Mouse (Mus musculus) CH12.LX (cell line): ENCODE measurements around the gene Zfp612. TPM values are rescaled to one million over a fixed set of nuclear protein-coding genes. Genes with fewer than 3 reads are reported as not detected.

Experiments
- DNase-seq: peaks from one replicate; pipeline ENCODE4 v3.0.0-alpha.2; 2013; ENCODE audit errors: extremely low read depth
- H3K27ac ChIP-seq: 2 replicates; pipeline ENCODE4 v1.5.1; 2012; ENCODE audit warnings: low read depth, mild to moderate bottlenecking, control low read depth, moderate library complexity; ENCODE audit not compliant: insufficient read depth
- H3K27me3 ChIP-seq: replicated peaks from 2 replicates; pipeline ENCODE3; 2012; ENCODE audit warnings: inconsistent platforms
- H3K36me3 ChIP-seq, 2 experiments: replicated peaks in 1 of 2; 2 replicates each; pipeline versions ENCODE3 to v1.6.1; 2012; ENCODE audit warnings: inconsistent platforms in 1 of 2, low read length in 1 of 2, mild to moderate bottlenecking in 1 of 2, mixed read lengths in 1 of 2, moderate library complexity in 1 of 2; ENCODE audit not compliant: control insufficient read depth in 1 of 2, insufficient read depth in 1 of 2
- H3K4me1 ChIP-seq, 2 experiments: 2 replicates each; pipeline ENCODE4 v1.6.1; 2012; ENCODE audit warnings: inconsistent platforms in 1 of 2, moderate library complexity in 1 of 2; ENCODE audit not compliant: insufficient read depth in 2 of 2, control insufficient read depth in 1 of 2
- H3K4me2 ChIP-seq: 2 replicates; pipeline ENCODE4 v1.6.1; 2012; ENCODE audit warnings: low read depth, mild to moderate bottlenecking, control low read depth; ENCODE audit not compliant: poor library complexity, insufficient read depth, severe bottlenecking
- H3K4me3 ChIP-seq, 3 experiments: fragments of 150-350 bp in 1 of 3; sonication (generic) in 1 of 3; replicated peaks in 1 of 3; 2 replicates each; pipeline versions ENCODE3 to v1.5.1; 2011 to 2012; ENCODE audit warnings: low read depth in 2 of 3, low read length in 2 of 3, mild to moderate bottlenecking in 2 of 3, moderate library complexity in 2 of 3, control low read depth in 1 of 3, improper control_type of control experiment in 1 of 3, inconsistent platforms in 1 of 3, mixed read lengths in 1 of 3; ENCODE audit not compliant: poor library complexity in 1 of 3
- H3K79me2 ChIP-seq: replicated peaks from 2 replicates; pipeline ENCODE4 v1.6.1; 2012; ENCODE audit warnings: mild to moderate bottlenecking, moderate library complexity; ENCODE audit not compliant: control insufficient read depth, poor library complexity, insufficient read depth, severe bottlenecking; ENCODE audit errors: extremely low read depth
- H3K9ac ChIP-seq: 2 replicates; pipeline ENCODE4 v1.6.1; 2012; ENCODE audit warnings: low read depth, mild to moderate bottlenecking, control low read depth, moderate library complexity; ENCODE audit not compliant: insufficient read depth
- H3K9me3 ChIP-seq: replicated peaks from 2 replicates; pipeline ENCODE3; 2012; ENCODE audit warnings: low read length, inconsistent platforms, mixed read lengths
- CHD1 ChIP-seq: IDR thresholded peaks from 2 replicates; pipeline ENCODE4 v1.6.1; 2012; ENCODE audit warnings: low read depth, low read length, improper control_type of control experiment, inconsistent platforms
- CHD2 ChIP-seq: IDR thresholded peaks from 2 replicates; pipeline ENCODE4 v1.6.1; 2011; ENCODE audit warnings: low read length, improper control_type of control experiment
- E2F4 ChIP-seq: IDR thresholded peaks from 2 replicates; pipeline ENCODE4 v1.6.1; 2011; ENCODE audit warnings: low read depth, low read length, improper control_type of control experiment; ENCODE audit not compliant: insufficient replicate concordance
- GABPA ChIP-seq: IDR thresholded peaks from 2 replicates; pipeline ENCODE4 v1.6.1; 2012; ENCODE audit warnings: low read depth, low read length, improper control_type of control experiment, inconsistent platforms; ENCODE audit not compliant: insufficient replicate concordance
- HCFC1 ChIP-seq: IDR thresholded peaks from 2 replicates; pipeline ENCODE4 v1.6.1; 2012; ENCODE audit warnings: low read depth, mild to moderate bottlenecking, inconsistent platforms, low read length, improper control_type of control experiment
- IRF4 ChIP-seq: IDR thresholded peaks from 2 replicates; pipeline ENCODE4 v1.6.1; 2014; ENCODE audit warnings: low read depth, mild to moderate bottlenecking, inconsistent platforms, low read length, improper control_type of control experiment
- MAZ ChIP-seq: IDR thresholded peaks from 2 replicates; pipeline ENCODE4 v1.6.1; 2012; ENCODE audit warnings: low read depth, mild to moderate bottlenecking, inconsistent platforms, low read length, improper control_type of control experiment, moderate library complexity
- MYC ChIP-seq: IDR thresholded peaks from 2 replicates; pipeline ENCODE4 v1.6.1; 2011; ENCODE audit warnings: low read depth, mild to moderate bottlenecking, improper control_type of control experiment, low read length
- POLR2A ChIP-seq: IDR thresholded peaks from 2 replicates; pipeline ENCODE4 v1.6.1; 2011; ENCODE audit warnings: low read depth, mild to moderate bottlenecking, improper control_type of control experiment, low read length
- RAD21 ChIP-seq: IDR thresholded peaks from 2 replicates; pipeline ENCODE4 v1.6.1; 2011; ENCODE audit warnings: low read depth, mild to moderate bottlenecking, low read length, improper control_type of control experiment, moderate library complexity
- RCOR1 ChIP-seq: conservative IDR thresholded peaks from 2 replicates; pipeline ENCODE4 v1.6.1; 2012; ENCODE audit warnings: low read depth, mild to moderate bottlenecking, inconsistent platforms, low read length, improper control_type of control experiment
- SMC3 ChIP-seq: IDR thresholded peaks from 2 replicates; pipeline ENCODE4 v1.6.1; 2011; ENCODE audit warnings: low read depth, low read length, improper control_type of control experiment
- TBP ChIP-seq: conservative IDR thresholded peaks from 2 replicates; pipeline ENCODE4 v1.6.1; 2011; ENCODE audit warnings: low read depth, low read length, improper control_type of control experiment
- UBTF ChIP-seq: IDR thresholded peaks from 2 replicates; pipeline ENCODE4 v1.6.1; 2012; ENCODE audit warnings: low read depth, mild to moderate bottlenecking, inconsistent platforms, low read length, improper control_type of control experiment, moderate library complexity
- USF1 ChIP-seq: IDR thresholded peaks from 2 replicates; pipeline ENCODE4 v1.6.1; 2014; ENCODE audit warnings: low read depth, mild to moderate bottlenecking, inconsistent platforms, low read length, improper control_type of control experiment
- ZC3H11A ChIP-seq: IDR thresholded peaks from 2 replicates; pipeline ENCODE4 v1.6.1; 2012; ENCODE audit warnings: low read depth, mild to moderate bottlenecking, inconsistent platforms, low read length, improper control_type of control experiment
- ZMIZ1 ChIP-seq: IDR thresholded peaks from 2 replicates; pipeline ENCODE4 v1.6.1; 2012; ENCODE audit warnings: low read depth, mild to moderate bottlenecking, inconsistent platforms, low read length, improper control_type of control experiment
- ZNF384 ChIP-seq: IDR thresholded peaks from 2 replicates; pipeline ENCODE4 v1.6.1; 2012; ENCODE audit warnings: low read depth, low read length, improper control_type of control experiment, inconsistent platforms
- dilution Hi-C: fragments of 300-500 bp; cut with MboI; formaldehyde crosslinking; loops from 2 replicates; pipeline ENCODE4 v1.14.3; 2020; ENCODE audit warnings: low sequenced_read_pairs; ENCODE audit not compliant: extremely low pct_unique_long_range_greater_than_20kb, extremely low pct_ligation_motif_present
- in situ Hi-C: fragments of 300-500 bp; cut with MboI; formaldehyde crosslinking; loops from 3 replicates; pipeline ENCODE4 v1.14.3; 2019; ENCODE audit warnings: low sequenced_read_pairs, low pct_ligation_motif_present, low pct_unique_long_range_greater_than_20kb, mixed read lengths
- polyA plus RNA-seq: library from polyadenylated mRNA; unstranded; fragments of >175 nt; gene quantifications from 2 replicates; pipeline ENCODE4 v1.2.1, GENCODE M21; 2012; ENCODE audit warnings: low read depth; ENCODE audit not compliant: insufficient read length
- total RNA-seq, 2 experiments: library from RNA; depleted of rRNA; stranded (reverse); fragments of 300-350 nt in 1 of 2; fragments of >200 nt in 1 of 2; gene quantifications; 2 replicates each; pipeline ENCODE4 v1.2.3; 2012 to 2014

Zfp612 gene
- total and polyA plus RNA-seq, 3 experiments = 0.08 to 1.3 (median 0.13) TPM

DNA sequence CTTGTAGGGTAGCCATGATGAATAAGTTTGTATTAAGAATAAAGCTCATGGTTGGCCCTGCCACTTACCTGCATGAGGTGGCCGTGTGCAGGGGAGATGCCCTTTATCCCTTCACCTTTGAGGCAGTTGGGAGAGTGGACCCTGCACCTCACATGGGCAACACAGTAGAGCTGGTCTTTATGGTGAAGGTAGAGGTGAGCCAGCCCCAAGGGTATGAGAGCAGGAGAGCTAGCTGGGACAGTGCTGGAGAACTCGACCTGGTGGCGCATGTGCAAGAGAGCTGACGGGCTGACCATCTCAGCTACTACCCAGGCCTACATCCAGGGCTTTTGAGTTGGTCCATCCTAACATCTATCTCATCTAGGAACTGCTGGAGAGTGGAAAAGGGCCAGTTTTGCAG is 13.9 kb upstream of the Zfp612 start:
- Histone ChIP-seq H3K36me3 (no peaks in the 10 kb centered on the region), H3K4me1 (no peaks in the 10 kb centered on the region), H3K9me3 (peaks cover 10% of the 10 kb centered on the region), H3K27me3 (no peaks in the 10 kb centered on the region), H3K4me3 (no peak overlapping the region), H3K9ac (no peak overlapping the region), H3K4me2 (no peak overlapping the region), H3K27ac (no peak overlapping the region), H3K79me2 (no peaks in the 10 kb centered on the region; the same call in 1 of the 2 replicates)
- in situ Hi-C loops (loop anchor here (10.0 kb wide), 1 partner anchor 51 kb away; no protein-coding TSS in a partner anchor), dilution Hi-C loops (no loop called here)
- DNase-seq = no peak
- TF ChIP-seq RAD21 = no peak

DNA sequence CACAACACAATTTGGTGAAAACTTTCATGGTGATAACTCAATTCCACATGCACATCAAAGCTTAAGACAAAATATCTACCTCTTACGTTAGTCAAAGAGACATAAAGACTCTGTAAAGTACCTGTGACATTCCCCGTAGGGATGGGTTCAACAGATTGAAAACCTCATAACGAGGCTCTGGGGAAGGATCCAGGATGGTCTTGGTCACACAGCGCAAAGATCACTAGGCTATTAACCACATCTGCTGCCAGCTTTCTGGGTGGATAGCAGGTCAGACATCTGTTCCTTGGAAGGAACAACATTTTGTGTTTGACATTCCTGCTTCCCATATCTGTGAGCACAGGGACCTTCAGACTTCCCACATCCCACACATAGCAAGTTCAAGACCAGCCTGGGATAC is 9.8 kb upstream of the Zfp612 start:
- no peak overlapping the region for H3K9ac ChIP-seq
- peaks cover 8 to 13% of the 10 kb centered on the region in 2 experiments for H3K4me1 ChIP-seq
- no peak overlapping the region for H3K27ac ChIP-seq
- peaks cover 6% of the 10 kb centered on the region for H3K9me3 ChIP-seq
- in situ Hi-C loops = loop anchor here (5.0 to 10.0 kb wide), 2 partner anchors 55 to 102 kb away; no protein-coding TSS in a partner anchor
- H3K4me2 ChIP-seq = no peak overlapping the region
- no peak overlapping the region for H3K4me3 ChIP-seq
- TF ChIP-seq ZMIZ1 = no peak
- no peak for TF ChIP-seq GABPA
- no peak for TF ChIP-seq MAZ
- no peak for TF ChIP-seq RAD21
- TF ChIP-seq MYC = no peak
- no peak for TF ChIP-seq HCFC1
- no peak for TF ChIP-seq CHD1
- TF ChIP-seq E2F4 = no peak
- no peak for TF ChIP-seq POLR2A
- TF ChIP-seq ZC3H11A = no peak
- TF ChIP-seq ZNF384 = no peak
- no peak for TF ChIP-seq SMC3
- TF ChIP-seq IRF4 = no peak
- TF ChIP-seq USF1 = no peak
- TF ChIP-seq UBTF = no peak
- no peak for TF ChIP-seq TBP
- no peak for TF ChIP-seq RCOR1
- no peak for TF ChIP-seq CHD2
- TF ChIP-seq, all 38 proteins: peak for 0
- no peaks in the 10 kb centered on the region for H3K27me3 ChIP-seq
- dilution Hi-C loops = no loop called here
- no peaks in the 10 kb centered on the region for H3K79me2 ChIP-seq
- H3K36me3 ChIP-seq = no peaks in the 10 kb centered on the region
- no peak for DNase-seq
